Mouse (Mus musculus): ENCODE data around the gene Ttc39a.

DNA sequence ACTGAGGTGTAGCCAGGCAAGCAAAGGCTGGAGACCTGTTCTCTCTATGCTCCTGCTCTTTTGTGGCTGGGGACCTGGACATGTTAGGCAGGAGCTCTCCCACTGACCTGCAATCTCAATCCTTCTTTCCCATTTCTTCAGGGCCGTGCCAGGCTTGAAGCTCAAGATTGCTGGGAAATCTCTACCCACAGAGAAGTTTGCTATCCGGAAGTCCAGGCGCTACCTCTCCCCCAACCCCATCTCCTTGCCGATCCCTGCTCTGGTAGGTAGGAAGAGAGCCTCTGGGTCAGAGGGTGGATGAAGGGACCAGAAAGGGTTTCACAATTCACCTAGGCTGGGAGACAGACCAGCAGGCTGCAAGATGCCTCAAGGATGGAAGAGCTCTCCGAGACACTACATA lies 34.0 kb downstream of the Ttc39a start:
- TF ChIP-seq CTCF (IDR thresholded peaks at IDR 0.05; ENCODE audit: control insufficient read depth, insufficient read depth, insufficient read length) (no peak), MYOD1 (IDR thresholded peaks at IDR 0.05; ENCODE audit: control insufficient read depth, insufficient read length, low read depth) (no peak)

All from C2C12 (cell line).